Mouse (Mus musculus): Measurements from ENCODE around the gene Soat2. TPM values are rescaled to one million over a fixed set of nuclear protein-coding genes. Genes with fewer than 3 reads are reported as not detected.

Gene Soat2
- polyA plus RNA-seq, 1 experiment from 2014 or later = 0.17 TPM

DNA sequence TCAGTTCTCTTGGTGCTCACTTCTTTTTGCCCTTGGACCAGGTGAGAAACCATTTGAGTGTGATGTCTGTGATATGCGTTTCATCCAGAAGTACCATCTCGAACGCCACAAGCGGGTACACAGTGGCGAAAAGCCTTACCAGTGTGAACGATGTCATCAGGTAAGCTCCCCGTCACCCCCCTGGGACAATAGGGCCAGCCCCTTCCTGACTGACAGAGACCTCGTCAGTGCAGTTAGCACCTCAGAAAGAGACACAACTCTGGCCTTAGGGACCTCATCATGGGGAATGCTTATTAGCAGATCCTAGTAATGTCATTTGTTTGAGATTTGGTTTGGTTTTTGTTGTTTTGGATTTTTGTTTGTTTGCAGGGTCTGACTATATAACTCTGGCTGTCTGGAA is 58.8 kb downstream of the Soat2 start:
- no peaks in the 10 kb centered on the region for H3K9me3 ChIP-seq (ENCODE audit: control insufficient read depth, low read length)
- no peak for ATAC-seq (ENCODE audit: low read depth)
- H3K36me3 ChIP-seq (ENCODE audit: control insufficient read depth, insufficient read depth, low read length) = peaks cover 88% of the 10 kb centered on the region
- no peak overlapping the region for H3K27ac ChIP-seq (replicated peaks; ENCODE audit: low read depth, low read length)
- H3K4me3 ChIP-seq (ENCODE audit: low read depth, low read length) = no peak overlapping the region
- H3K9ac ChIP-seq (ENCODE audit: low read depth, low read length) = no peak overlapping the region
- DNase-seq (ENCODE audit: low spot score) = no peak
- peaks cover 24% of the 10 kb centered on the region for H3K4me1 ChIP-seq (ENCODE audit: control insufficient read depth, insufficient read depth, low read length)
- no peaks in the 10 kb centered on the region for H3K27me3 ChIP-seq (replicated peaks; ENCODE audit: control insufficient read depth, insufficient read depth, low read length)
- H3K4me2 ChIP-seq (ENCODE audit: low read depth, low read length) = no peak overlapping the region
- 89% methylated on average over 8 of the region's 8 CpGs for WGBS

DNA sequence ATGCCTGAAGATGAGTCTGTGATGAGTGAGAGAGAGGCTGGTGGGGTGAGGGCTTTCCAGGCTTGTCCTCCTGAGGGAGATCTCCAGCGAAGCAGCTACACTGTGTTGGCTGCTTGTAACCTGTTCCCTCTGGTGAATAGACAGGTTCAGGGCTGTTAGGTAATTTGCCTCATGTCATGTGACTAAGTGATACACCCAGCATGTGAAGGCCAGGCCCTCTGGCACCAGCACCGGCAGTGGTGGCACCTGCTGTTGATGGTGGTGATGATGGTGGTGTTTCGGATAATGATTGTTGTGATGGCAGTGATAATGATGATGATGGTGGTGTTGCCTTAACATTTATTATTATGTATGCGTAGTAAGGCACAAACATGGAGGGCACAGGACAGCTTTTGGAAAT is 60.5 kb downstream of the Soat2 start:
- ATAC-seq (ENCODE audit: low read depth) = no peak
- Histone ChIP-seq H3K4me3 (ENCODE audit: low read depth, low read length) (no peak overlapping the region), H3K27ac (replicated peaks; ENCODE audit: low read depth, low read length) (no peak overlapping the region), H3K36me3 (ENCODE audit: control insufficient read depth, insufficient read depth, low read length) (peaks cover 94% of the 10 kb centered on the region), H3K9ac (ENCODE audit: low read depth, low read length) (no peak overlapping the region), H3K4me1 (ENCODE audit: control insufficient read depth, insufficient read depth, low read length) (peaks cover 13% of the 10 kb centered on the region), H3K27me3 (replicated peaks; ENCODE audit: control insufficient read depth, insufficient read depth, low read length) (no peaks in the 10 kb centered on the region), H3K9me3 (ENCODE audit: control insufficient read depth, low read length) (no peaks in the 10 kb centered on the region), H3K4me2 (ENCODE audit: low read depth, low read length) (no peak overlapping the region)
- DNase-seq (ENCODE audit: low spot score) = no peak
- 94% methylated on average over 4 of the region's 4 CpGs for WGBS

DNA sequence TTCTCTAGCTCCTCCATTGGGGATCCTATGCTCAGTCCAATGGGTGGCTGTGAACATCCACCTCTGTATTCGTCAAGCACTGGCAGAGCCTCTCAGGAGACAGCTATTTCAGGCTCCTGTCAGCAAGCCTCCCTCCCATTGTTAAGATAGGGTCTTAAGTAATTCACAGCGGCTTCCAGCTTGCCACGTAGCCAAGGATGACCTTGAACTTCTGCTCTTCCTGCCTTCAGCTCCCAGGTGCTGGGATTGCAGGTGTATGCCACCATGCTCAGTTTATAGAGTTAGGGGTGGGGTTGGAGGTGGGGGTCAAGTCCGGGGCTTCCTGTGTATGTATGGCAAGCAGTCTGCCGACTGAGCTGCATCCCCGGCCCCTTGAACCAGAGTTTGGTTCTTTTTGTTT is 61.6 kb downstream of the Soat2 start:
- Histone ChIP-seq H3K9ac (ENCODE audit: low read depth, low read length) (no peak overlapping the region), H3K27me3 (replicated peaks; ENCODE audit: control insufficient read depth, insufficient read depth, low read length) (no peaks in the 10 kb centered on the region), H3K9me3 (ENCODE audit: control insufficient read depth, low read length) (no peaks in the 10 kb centered on the region), H3K4me3 (ENCODE audit: low read depth, low read length) (no peak overlapping the region), H3K4me1 (ENCODE audit: control insufficient read depth, insufficient read depth, low read length) (0 out of 2 replicates have a peak, but pooled peaks cover 3% of the 10 kb centered on the region), H3K4me2 (ENCODE audit: low read depth, low read length) (no peak overlapping the region), H3K27ac (replicated peaks; ENCODE audit: low read depth, low read length) (no peak overlapping the region), H3K36me3 (ENCODE audit: control insufficient read depth, insufficient read depth, low read length) (peaks cover 94% of the 10 kb centered on the region)
- ATAC-seq (ENCODE audit: low read depth) = no peak
- DNase-seq (ENCODE audit: low spot score) = no peak
- 85% methylated on average over 6 of the region's 6 CpGs for WGBS

Other genes with a start within 250 kb of the Soat2 start
- gene Krt4, start 225.8 kb upstream of the Soat2 start, polyA plus RNA-seq (2014; fragmentation: Nextera tagmentation; extraction: Ambion mirVana) = 66.3 and 145 TPM in 2 replicates
- gene Krt79, start 210.2 kb upstream of the Soat2 start, polyA plus RNA-seq (2014; fragmentation: Nextera tagmentation; extraction: Ambion mirVana) = 8.9 and 9.2 TPM in 2 replicates
- gene Krt78, start 196.2 kb upstream of the Soat2 start, polyA plus RNA-seq (2014; fragmentation: Nextera tagmentation; extraction: Ambion mirVana) = 0.25 and 1.7 TPM in 2 replicates
- 69.1 and 105 TPM in 2 replicates for gene Krt8, start 146.0 kb upstream of the Soat2 start, polyA plus RNA-seq (2014; fragmentation: Nextera tagmentation; extraction: Ambion mirVana)
- gene Krt18, start 122.3 kb upstream of the Soat2 start, polyA plus RNA-seq (2014; fragmentation: Nextera tagmentation; extraction: Ambion mirVana) = 61.0 and 70.0 TPM in 2 replicates
- gene Eif4b, start 76.8 kb upstream of the Soat2 start, polyA plus RNA-seq (2014; fragmentation: Nextera tagmentation; extraction: Ambion mirVana) = 123 and 141 TPM in 2 replicates
- gene Tns2, start 50.1 kb upstream of the Soat2 start, polyA plus RNA-seq (2014; fragmentation: Nextera tagmentation; extraction: Ambion mirVana) = 45.9 and 56.4 TPM in 2 replicates
- 19.2 TPM in 2 replicates for gene Spryd3, start 14.3 kb upstream of the Soat2 start, polyA plus RNA-seq (2014; fragmentation: Nextera tagmentation; extraction: Ambion mirVana)
- gene Igfbp6, start 6.2 kb upstream of the Soat2 start, polyA plus RNA-seq (2014; fragmentation: Nextera tagmentation; extraction: Ambion mirVana) = 15.0 and 20.1 TPM in 2 replicates
- 48.6 and 49.8 TPM in 2 replicates for gene Zfp740, start 52.7 kb downstream of the Soat2 start, polyA plus RNA-seq (2014; fragmentation: Nextera tagmentation; extraction: Ambion mirVana)
- gene Csad, start 54.2 kb downstream of the Soat2 start, polyA plus RNA-seq (2014; fragmentation: Nextera tagmentation; extraction: Ambion mirVana) = 63.6 and 66.8 TPM in 2 replicates
- 2.1 and 4.1 TPM in 2 replicates for gene Itgb7, start 81.4 kb downstream of the Soat2 start, polyA plus RNA-seq (2014; fragmentation: Nextera tagmentation; extraction: Ambion mirVana)
- gene Rarg, start 107.0 kb downstream of the Soat2 start, polyA plus RNA-seq (2014; fragmentation: Nextera tagmentation; extraction: Ambion mirVana) = 73.8 and 75.3 TPM in 2 replicates
- 0.71 and 1.1 TPM in 2 replicates for gene Gm9918, start 120.0 kb downstream of the Soat2 start, polyA plus RNA-seq (2014; fragmentation: Nextera tagmentation; extraction: Ambion mirVana)
- 64.6 and 67.2 TPM in 2 replicates for gene Mfsd5, start 128.9 kb downstream of the Soat2 start, polyA plus RNA-seq (2014; fragmentation: Nextera tagmentation; extraction: Ambion mirVana)
- 22.4 and 24.0 TPM in 2 replicates for gene Espl1, start 145.7 kb downstream of the Soat2 start, polyA plus RNA-seq (2014; fragmentation: Nextera tagmentation; extraction: Ambion mirVana)
- gene Pfdn5, start 175.6 kb downstream of the Soat2 start, polyA plus RNA-seq (2014; fragmentation: Nextera tagmentation; extraction: Ambion mirVana) = 466 and 478 TPM in 2 replicates
- 79.0 and 83.2 TPM in 2 replicates for gene Myg1, start 181.2 kb downstream of the Soat2 start, polyA plus RNA-seq (2014; fragmentation: Nextera tagmentation; extraction: Ambion mirVana)
- 52.5 and 60.5 TPM in 2 replicates for gene Aaas, start 200.2 kb downstream of the Soat2 start, polyA plus RNA-seq (2014; fragmentation: Nextera tagmentation; extraction: Ambion mirVana)
- 31.2 and 45.0 TPM in 2 replicates for gene Sp7, start 216.7 kb downstream of the Soat2 start, polyA plus RNA-seq (2014; fragmentation: Nextera tagmentation; extraction: Ambion mirVana)

Measured in embryonic facial prominence, embryonic 14.5 days (tissue).